ENCODE assay signal across 28 mouse cellular contexts in genomic region chr4:84274158-84274557, GRCm38 (mm10).
A peak's percentile ranks its signal among the peaks of the same experiment; 100 is the strongest.
DNase-seq lines count a peak whose midpoint lies in the region; ATAC-seq and TF ChIP-seq lines count a peak whose summit lies in the region.
"Had no signal": no experiment of that assay in that cellular context is flagged by ENCODE, and none has a peak within 500 bp of the region (broad histone marks: within the 10 kb centered on the region; RNA-seq: fewer than 3 reads in every experiment).

No protein-coding gene starts in this region.

- H3K27me3 ChIP-seq in limb, embryonic 13.5 days: no peaks in the 10 kb centered on the region
- H3K27me3 ChIP-seq in limb, embryonic 10.5 days (ENCODE audit: low read depth, poor library complexity, severe bottlenecking): no peaks in the 10 kb centered on the region
- H3K27me3 ChIP-seq in forebrain, embryonic 14.5 days (replicated peaks; ENCODE audit: control insufficient read depth, insufficient read depth, low read length): peaks cover 9% of the 10 kb centered on the region; the same call in 1 of the 2 replicates
- H3K27me3 ChIP-seq in hindbrain, embryonic 14.5 days (ENCODE audit: control insufficient read depth, insufficient read depth, low read length): no peaks in the 10 kb centered on the region
- no peaks in the 10 kb centered on the region for H3K27me3 ChIP-seq in stomach, postnatal 0 days (ENCODE audit: control insufficient read depth, insufficient read depth, low read length)
- H3K27me3 ChIP-seq: liver, embryonic 15.5 days; neural tube, embryonic 13.5 days; Patski had no signal

- peaks cover 17% of the 10 kb centered on the region for H3K4me1 ChIP-seq in limb, embryonic 13.5 days
- H3K4me1 ChIP-seq in limb, embryonic 10.5 days: peaks cover 27% of the 10 kb centered on the region
- 0 out of 2 replicates have a peak, but pooled peaks cover 6% of the 10 kb centered on the region for H3K4me1 ChIP-seq in forebrain, embryonic 14.5 days (ENCODE audit: control insufficient read depth, insufficient read depth, low read length)
- no peaks in the 10 kb centered on the region for H3K4me1 ChIP-seq in hindbrain, embryonic 14.5 days (replicated peaks; ENCODE audit: control insufficient read depth, insufficient read depth, low read length)
- no peaks in the 10 kb centered on the region for H3K4me1 ChIP-seq in stomach, postnatal 0 days (replicated peaks; ENCODE audit: control insufficient read depth, insufficient read depth)
- H3K4me1 ChIP-seq: liver, embryonic 15.5 days; neural tube, embryonic 13.5 days had no signal

- no peaks in the 10 kb centered on the region for H3K9me3 ChIP-seq in limb, embryonic 13.5 days
- H3K9me3 ChIP-seq in limb, embryonic 10.5 days (replicated peaks): no peaks in the 10 kb centered on the region
- no peaks in the 10 kb centered on the region for H3K9me3 ChIP-seq in forebrain, embryonic 14.5 days (replicated peaks; ENCODE audit: control insufficient read depth, low read length)
- H3K9me3 ChIP-seq in hindbrain, embryonic 14.5 days (ENCODE audit: control insufficient read depth, low read length): no peaks in the 10 kb centered on the region
- H3K9me3 ChIP-seq in stomach, postnatal 0 days (ENCODE audit: control insufficient read depth, low read length): no peaks in the 10 kb centered on the region
- H3K9me3 ChIP-seq: heart, embryonic 13.5 days; liver, embryonic 15.5 days; neural tube, embryonic 13.5 days had no signal

- no peak for TF ChIP-seq CTCF in stomach, postnatal 0 days (IDR thresholded peaks at IDR 0.05; ENCODE audit: low read depth)

- 0 out of 2 replicates have a peak, but pooled peaks cover 3% of the 10 kb centered on the region for H3K36me3 ChIP-seq in limb, embryonic 13.5 days
- no peaks in the 10 kb centered on the region for H3K36me3 ChIP-seq in limb, embryonic 10.5 days
- no peaks in the 10 kb centered on the region for H3K36me3 ChIP-seq in forebrain, embryonic 14.5 days (ENCODE audit: control insufficient read depth, insufficient read depth, low read length)
- no peaks in the 10 kb centered on the region for H3K36me3 ChIP-seq in hindbrain, embryonic 14.5 days (replicated peaks; ENCODE audit: control insufficient read depth, insufficient read depth)
- H3K36me3 ChIP-seq in stomach, postnatal 0 days (ENCODE audit: control insufficient read depth, insufficient read depth, low read length): no peaks in the 10 kb centered on the region
- H3K36me3 ChIP-seq: heart, embryonic 13.5 days; liver, embryonic 15.5 days; midbrain, embryonic 10.5 days; neural tube, embryonic 13.5 days had no signal

- H3K4me2 ChIP-seq in limb, embryonic 13.5 days (replicated peaks): no peak overlapping the region
- no peak overlapping the region for H3K4me2 ChIP-seq in forebrain, embryonic 14.5 days (ENCODE audit: low read length)
- H3K4me2 ChIP-seq in hindbrain, embryonic 14.5 days (replicated peaks): no peak overlapping the region
- H3K4me2 ChIP-seq in stomach, postnatal 0 days (replicated peaks; ENCODE audit: low read depth): no peak overlapping the region
- H3K4me2 ChIP-seq: heart, embryonic 13.5 days; liver, embryonic 15.5 days; neural tube, embryonic 13.5 days had no signal

- no peak for DNase-seq in limb, embryonic 10.5 days (ENCODE audit: low spot score)
- DNase-seq in ZHBTc4 (ENCODE audit: low read depth, low spot score): peak; percentile 13
- peak; percentile 59 for DNase-seq in forebrain, embryonic 14.5 days (ENCODE audit: low spot score)
- DNase-seq in hindbrain, embryonic 14.5 days (ENCODE audit: low spot score): no peak
- no peak for DNase-seq in stomach, postnatal 0 days (ENCODE audit: low spot score)
- DNase-seq in layer of hippocampus, adult 9-10 months (ENCODE audit: low spot score): no peak
- DNase-seq: adrenal gland, adult 8-10 months; cerebellum, adult 2 months; cerebellum, postnatal 36 days; gastrocnemius, postnatal 14 days; heart, adult 18-20 months; heart, postnatal 14 days; kidney, postnatal 36 days; liver; retina, postnatal 1 day; right cerebral cortex, postnatal 25 days; spleen, adult 18-20 months; thymus, postnatal 14 days had no signal

- no peak overlapping the region for H3K4me3 ChIP-seq in limb, embryonic 13.5 days
- no peak overlapping the region for H3K4me3 ChIP-seq in limb, embryonic 10.5 days
- H3K4me3 ChIP-seq in forebrain, embryonic 14.5 days (ENCODE audit: low read depth, low read length): no peak overlapping the region
- H3K4me3 ChIP-seq in hindbrain, embryonic 14.5 days (replicated peaks; ENCODE audit: low read length): no peak overlapping the region
- H3K4me3 ChIP-seq in stomach, postnatal 0 days (ENCODE audit: low read depth, low read length): no peak overlapping the region
- H3K4me3 ChIP-seq: heart, embryonic 13.5 days; liver, embryonic 15.5 days; midbrain, embryonic 10.5 days; myocyte; neural tube, embryonic 13.5 days had no signal

- no peak overlapping the region for H3K9ac ChIP-seq in limb, embryonic 13.5 days
- H3K9ac ChIP-seq in forebrain, embryonic 14.5 days (ENCODE audit: low read length): no peak overlapping the region
- H3K9ac ChIP-seq in hindbrain, embryonic 14.5 days: no peak overlapping the region
- no peak overlapping the region for H3K9ac ChIP-seq in stomach, postnatal 0 days (ENCODE audit: low read length)
- H3K9ac ChIP-seq: heart, embryonic 13.5 days; liver, embryonic 15.5 days; neural tube, embryonic 13.5 days had no signal

- H3K27ac ChIP-seq in limb, embryonic 13.5 days: peak overlapping the region; percentile 44; the same call in 1 of the 2 replicates
- no peak overlapping the region; the same call in 1 of the 2 replicates for H3K27ac ChIP-seq in limb, embryonic 10.5 days
- H3K27ac ChIP-seq in forebrain, embryonic 14.5 days (ENCODE audit: low read depth, low read length): no peak overlapping the region
- H3K27ac ChIP-seq in hindbrain, embryonic 14.5 days: no peak overlapping the region
- H3K27ac ChIP-seq in stomach, postnatal 0 days (replicated peaks): no peak overlapping the region
- H3K27ac ChIP-seq: heart, embryonic 13.5 days; liver, embryonic 15.5 days; macrophage; midbrain, embryonic 10.5 days; neural tube, embryonic 13.5 days had no signal

- 63% methylated on average over 3 of the region's 3 CpGs for WGBS in limb, embryonic 13.5 days
- 66% methylated on average over 3 of the region's 3 CpGs for WGBS in limb, embryonic 10.5 days
- 12% methylated on average over 3 of the region's 3 CpGs for WGBS in forebrain, embryonic 14.5 days
- WGBS in hindbrain, embryonic 14.5 days: 35% methylated on average over 3 of the region's 3 CpGs
- 67% methylated on average over 3 of the region's 3 CpGs for WGBS in stomach, postnatal 0 days

- TF ChIP-seq EP300 in stomach, postnatal 0 days (optimal IDR thresholded peaks at IDR 0.05): no peak

- no peak for ATAC-seq in limb, embryonic 13.5 days (ENCODE audit: low FRiP score, low read depth)
- ATAC-seq in forebrain, embryonic 14.5 days: peak; percentile 79
- ATAC-seq in hindbrain, embryonic 14.5 days (ENCODE audit: low FRiP score): peak; percentile 57; the same call in 1 of the 2 replicates
- ATAC-seq in stomach, postnatal 0 days (ENCODE audit: low FRiP score, low TSS enrichment): no peak
- ATAC-seq: intestine, postnatal 0 days; lung, postnatal 0 days; Patski had no signal

Comparison
In these comparisons a context has a peak if more than half of its experiments do, and no peak if none do; other contexts are left out.
1. ATAC-seq: peak in forebrain, embryonic 14.5 days (single experiment) and hindbrain, embryonic 14.5 days (single experiment); none in limb, embryonic 13.5 days (single experiment) and stomach, postnatal 0 days (single experiment).
2. DNase-seq: peak in ZHBTc4 (single experiment) and forebrain, embryonic 14.5 days (single experiment); none in limb, embryonic 10.5 days (single experiment), hindbrain, embryonic 14.5 days (single experiment), stomach, postnatal 0 days (single experiment) and layer of hippocampus, adult 9-10 months (single experiment).